Mouse (Mus musculus) forebrain, embryonic 10.5 days (tissue): ENCODE measurements at regions not wholly inside any gene's neighbourhood (a gene's known extent, or its start where the extent isn't known, plus 50 kb on each side); places are given as distances from the start of the nearest gene placed in this dataset.
A peak's percentile ranks its signal among the peaks of the same experiment; 100 is the strongest.

Experiments
- DNase-seq: peaks from one replicate; pipeline ENCODE4 v3.0.0-alpha.2; 2017; ENCODE audit warnings: low spot score; ENCODE audit errors: extremely low spot score
- H3K27ac ChIP-seq: fragments of 300-500 bp; sonication (generic); 2 replicates; pipeline ENCODE4 v1.5.1; 2016; ENCODE audit warnings: mild to moderate bottlenecking
- H3K27me3 ChIP-seq: fragments of 300-500 bp; sonication (generic); 2 replicates; pipeline ENCODE4 v1.6.1; 2016; ENCODE audit warnings: mild to moderate bottlenecking; ENCODE audit not compliant: poor library complexity, severe bottlenecking
- H3K36me3 ChIP-seq: fragments of 300-500 bp; sonication (generic); replicated peaks from 2 replicates; pipeline ENCODE4 v1.6.1; 2016; ENCODE audit warnings: mild to moderate bottlenecking, moderate library complexity
- H3K4me1 ChIP-seq: fragments of 300-500 bp; sonication (generic); 2 replicates; pipeline ENCODE4 v1.6.1; 2016
- H3K4me3 ChIP-seq: fragments of 300-500 bp; sonication (generic); 2 replicates; pipeline ENCODE4 v1.5.1; 2016; ENCODE audit warnings: mild to moderate bottlenecking, moderate library complexity
- H3K9me3 ChIP-seq: fragments of 300-500 bp; sonication (generic); 2 replicates; pipeline ENCODE4 v1.6.1; 2016; ENCODE audit warnings: mild to moderate bottlenecking, moderate library complexity
- WGBS: fragments of 180-500 bp; shearing (Covaris S2); methylation state at CpG from one replicate; pipeline ENCODE4 v1.1.7; 2016; 5-methylcytosine and 5-hydroxymethylcytosine counted together

- Histone ChIP-seq H3K4me1 (peaks cover 28% of the 10 kb centered on the region), H3K36me3 (no peaks in the 10 kb centered on the region), H3K4me3 (no peak overlapping the region), H3K9me3 (peaks cover 16% of the 10 kb centered on the region), H3K27me3 (no peaks in the 10 kb centered on the region; the same call in 1 of the 2 replicates), H3K27ac (peak overlapping the region; percentile 60; the same call in 1 of the 2 replicates)
- 51% methylated on average over 5 of the region's 5 CpGs for WGBS
- DNase-seq, result no peak
These were observed 211.6 kb upstream of the Rgma start for GRCm38 (mm10) chr7:73163687-73164086.

- no peak for DNase-seq
- Histone ChIP-seq H3K27me3 (no peaks in the 10 kb centered on the region; the same call in 1 of the 2 replicates), H3K9me3 (peaks cover 16% of the 10 kb centered on the region), H3K27ac (no peak overlapping the region; the same call in 1 of the 2 replicates), H3K36me3 (no peaks in the 10 kb centered on the region), H3K4me3 (no peak overlapping the region), H3K4me1 (peaks cover 28% of the 10 kb centered on the region)
- 66% methylated on average over 8 of the region's 8 CpGs for WGBS
These were observed 209.8 kb upstream of the Rgma start for GRCm38 (mm10) chr7:73165521-73165920.

GRCm38 (mm10) chr7:73169416-73169815 is 205.9 kb upstream of the Rgma start:
- H3K27ac ChIP-seq, result no peak overlapping the region
- no peak for DNase-seq
- H3K9me3 ChIP-seq, result peaks cover 22% of the 10 kb centered on the region
- no peaks in the 10 kb centered on the region for H3K27me3 ChIP-seq
- no peaks in the 10 kb centered on the region for H3K36me3 ChIP-seq
- H3K4me3 ChIP-seq, result no peak overlapping the region
- 90% methylated on average over 8 of the region's 8 CpGs for WGBS
- peaks cover 10% of the 10 kb centered on the region; the same call in 1 of the 2 replicates for H3K4me1 ChIP-seq

- DNase-seq, result no peak
- Histone ChIP-seq H3K36me3 (no peaks in the 10 kb centered on the region), H3K27me3 (no peaks in the 10 kb centered on the region), H3K4me3 (no peak overlapping the region), H3K9me3 (peaks cover 16% of the 10 kb centered on the region), H3K27ac (no peak overlapping the region), H3K4me1 (no peaks in the 10 kb centered on the region)
- 95% methylated on average over 4 of the region's 4 CpGs for WGBS
These were observed 202.7 kb upstream of the Rgma start for GRCm38 (mm10) chr7:73172615-73173014.

GRCm38 (mm10) chr7:73183761-73184160 is 191.5 kb upstream of the Rgma start:
- WGBS, result 93% methylated on average over 8 of the region's 8 CpGs
- Histone ChIP-seq H3K36me3 (peaks cover 5% of the 10 kb centered on the region; the same call in 1 of the 2 replicates), H3K27me3 (no peaks in the 10 kb centered on the region), H3K27ac (peak overlapping the region; percentile 88), H3K4me1 (peaks cover 30% of the 10 kb centered on the region), H3K4me3 (no peak overlapping the region), H3K9me3 (peaks cover 15% of the 10 kb centered on the region)
- DNase-seq, result no peak

- Histone ChIP-seq H3K27ac (peak overlapping the region; percentile 88), H3K9me3 (peaks cover 15% of the 10 kb centered on the region), H3K4me3 (no peak overlapping the region), H3K27me3 (no peaks in the 10 kb centered on the region), H3K36me3 (peaks cover 5% of the 10 kb centered on the region; the same call in 1 of the 2 replicates), H3K4me1 (peaks cover 34% of the 10 kb centered on the region)
- no peak for DNase-seq
- WGBS, result 91% methylated on average over 14 of the region's 14 CpGs
These were observed 190.9 kb upstream of the Rgma start for GRCm38 (mm10) chr7:73184208-73185070.

- H3K36me3 ChIP-seq, result peaks cover 5% of the 10 kb centered on the region; the same call in 1 of the 2 replicates
- H3K27ac ChIP-seq, result peak overlapping the region; percentile 88
- H3K9me3 ChIP-seq, result peaks cover 15% of the 10 kb centered on the region
- peak; percentile 51 for DNase-seq
- H3K27me3 ChIP-seq, result peaks cover 5% of the 10 kb centered on the region
- no peak overlapping the region for H3K4me3 ChIP-seq
- 51% methylated on average over 10 of the region's 10 CpGs for whole genome bisulfite sequencing
- peaks cover 34% of the 10 kb centered on the region for H3K4me1 ChIP-seq
These were observed 190.2 kb upstream of the Rgma start for GRCm38 (mm10) chr7:73185071-73185531.

- H3K36me3 ChIP-seq, result peaks cover 5% of the 10 kb centered on the region; the same call in 1 of the 2 replicates
- no peak overlapping the region for H3K4me3 ChIP-seq
- H3K27ac ChIP-seq, result peak overlapping the region; percentile 88
- peaks cover 38% of the 10 kb centered on the region for H3K4me1 ChIP-seq
- no peak for DNase-seq
- H3K27me3 ChIP-seq, result peaks cover 10% of the 10 kb centered on the region
- WGBS, result 83% methylated on average over 5 of the region's 5 CpGs
- peaks cover 15% of the 10 kb centered on the region for H3K9me3 ChIP-seq
These were observed 189.7 kb upstream of the Rgma start for GRCm38 (mm10) chr7:73185591-73185990.

GRCm38 (mm10) chr7:73186501-73186900 is 188.8 kb upstream of the Rgma start:
- Histone ChIP-seq H3K27ac (peak overlapping the region; percentile 88), H3K4me3 (no peak overlapping the region), H3K27me3 (peaks cover 15% of the 10 kb centered on the region), H3K4me1 (peaks cover 47% of the 10 kb centered on the region), H3K9me3 (peaks cover 15% of the 10 kb centered on the region), H3K36me3 (peaks cover 5% of the 10 kb centered on the region; the same call in 1 of the 2 replicates)
- DNase-seq, result no peak
- 88% methylated on average over 3 of the region's 3 CpGs for WGBS

- peak overlapping the region; percentile 51 for H3K27ac ChIP-seq
- peak overlapping the region; percentile 5; the same call in 1 of the 2 replicates for H3K4me3 ChIP-seq
- H3K4me1 ChIP-seq, result peaks cover 43% of the 10 kb centered on the region
- WGBS, result 23% methylated on average over 12 of the region's 12 CpGs
- DNase-seq, result peak; percentile 77
- H3K9me3 ChIP-seq, result peaks cover 13% of the 10 kb centered on the region; the same call in 1 of the 2 replicates
- H3K27me3 ChIP-seq, result peaks cover 20% of the 10 kb centered on the region
- H3K36me3 ChIP-seq, result no peaks in the 10 kb centered on the region
These were observed 183.7 kb upstream of the Rgma start for GRCm38 (mm10) chr7:73191388-73192278.

GRCm38 (mm10) chr7:73192839-73193238 is 182.5 kb upstream of the Rgma start:
- peaks cover 20% of the 10 kb centered on the region for H3K27me3 ChIP-seq
- H3K9me3 ChIP-seq, result peaks cover 13% of the 10 kb centered on the region; the same call in 1 of the 2 replicates
- 73% methylated on average over 7 of the region's 7 CpGs for WGBS
- H3K4me3 ChIP-seq, result no peak overlapping the region
- H3K27ac ChIP-seq, result peak overlapping the region; percentile 51
- H3K36me3 ChIP-seq, result no peaks in the 10 kb centered on the region
- H3K4me1 ChIP-seq, result peaks cover 54% of the 10 kb centered on the region
- no peak for DNase-seq

- Histone ChIP-seq H3K4me1 (peaks cover 47% of the 10 kb centered on the region), H3K36me3 (no peaks in the 10 kb centered on the region), H3K9me3 (peaks cover 18% of the 10 kb centered on the region; the same call in 1 of the 2 replicates), H3K27me3 (peaks cover 19% of the 10 kb centered on the region), H3K27ac (peak overlapping the region; percentile 16; the same call in 1 of the 2 replicates), H3K4me3 (no peak overlapping the region)
- WGBS, result 79% methylated on average over 4 of the region's 4 CpGs
- no peak for DNase-seq
These were observed 180.0 kb upstream of the Rgma start for GRCm38 (mm10) chr7:73195306-73195705.
